Mouse (Mus musculus) heart, postnatal 0 days (tissue): ENCODE data around the gene Rasgrp1. TPM values are rescaled to one million over a fixed set of nuclear protein-coding genes. Genes with fewer than 3 reads are reported as not detected.

ENCODE experiments used
- ATAC-seq: fragments of 200-750 bp; cut with Nextera tagmentation; 2 replicates; pipeline ENCODE4 v1.8.0; 2017; ENCODE audit warnings: low read depth, moderate number of reproducible peaks, moderate library complexity; ENCODE audit not compliant: insufficient read depth
- DNase-seq: peaks from one replicate; pipeline ENCODE4 v3.0.0-alpha.2; 2016; ENCODE audit warnings: low spot score
- H3K27ac ChIP-seq: fragments of 300-500 bp; sonication (generic); 2 replicates; pipeline ENCODE4 v1.5.1; 2014; ENCODE audit warnings: low read depth, mild to moderate bottlenecking
- H3K27me3 ChIP-seq: fragments of 300-500 bp; sonication (generic); 2 replicates; pipeline ENCODE4 v1.6.1; 2014; ENCODE audit warnings: low read length, mixed read lengths; ENCODE audit not compliant: control insufficient read depth, insufficient read depth
- H3K36me3 ChIP-seq: fragments of 300-500 bp; sonication (generic); replicated peaks from 2 replicates; pipeline ENCODE4 v1.6.1; 2014; ENCODE audit warnings: low read length, mixed read lengths; ENCODE audit not compliant: control insufficient read depth, insufficient read depth
- H3K4me1 ChIP-seq: fragments of 300-500 bp; sonication (generic); 2 replicates; pipeline ENCODE4 v1.6.1; 2014; ENCODE audit warnings: antibody characterized with exemption; ENCODE audit not compliant: control insufficient read depth, insufficient read depth
- H3K4me2 ChIP-seq: fragments of 300-500 bp; sonication (generic); 2 replicates; pipeline ENCODE4 v1.6.1; 2014; ENCODE audit warnings: low read depth, mild to moderate bottlenecking, low read length, moderate library complexity
- H3K4me3 ChIP-seq: fragments of 300-500 bp; sonication (generic); 2 replicates; pipeline ENCODE4 v1.5.1; 2014; ENCODE audit warnings: low read depth, low read length
- H3K9ac ChIP-seq: fragments of 300-500 bp; sonication (generic); replicated peaks from 2 replicates; pipeline ENCODE4 v1.6.1; 2014; ENCODE audit warnings: low read depth, low read length, mixed read lengths
- H3K9me3 ChIP-seq: fragments of 300-500 bp; sonication (generic); replicated peaks from 2 replicates; pipeline ENCODE4 v1.6.1; 2016; ENCODE audit warnings: low read length; ENCODE audit not compliant: control insufficient read depth
- CTCF ChIP-seq: IDR thresholded peaks from 2 replicates; pipeline ENCODE4 v1.5.1; 2016; ENCODE audit warnings: antibody characterized with exemption, control low read depth, low read depth
- EP300 ChIP-seq: IDR thresholded peaks from 2 replicates; pipeline ENCODE4 v1.6.1; 2016; ENCODE audit warnings: antibody characterized with exemption, low read depth
- WGBS: fragments of 180-500 bp; shearing (Covaris S2); extraction: QIAGEN DNeasy Blood & Tissue Kit; methylation state at CpG from one replicate; pipeline ENCODE4 v1.1.7; 2014; 5-methylcytosine and 5-hydroxymethylcytosine counted together
- polyA plus RNA-seq: library from polyadenylated mRNA; unstranded; fragments of >200 nt; fragmentation: Nextera tagmentation; extraction: Ambion mirVana; gene quantifications from 2 replicates; pipeline ENCODE4 v1.2.1, GENCODE M21; 2015
- total RNA-seq: library from RNA; depleted of rRNA; stranded (reverse); fragments of >200 nt; gene quantifications from 2 replicates; pipeline ENCODE4 v1.2.3, GENCODE M21; 2014; ENCODE audit warnings: low replicate concordance

The Rasgrp1 gene
- total and polyA plus RNA-seq, 2 experiments from 2014 or later, result 0.07 TPM; not detected in 1

DNA sequence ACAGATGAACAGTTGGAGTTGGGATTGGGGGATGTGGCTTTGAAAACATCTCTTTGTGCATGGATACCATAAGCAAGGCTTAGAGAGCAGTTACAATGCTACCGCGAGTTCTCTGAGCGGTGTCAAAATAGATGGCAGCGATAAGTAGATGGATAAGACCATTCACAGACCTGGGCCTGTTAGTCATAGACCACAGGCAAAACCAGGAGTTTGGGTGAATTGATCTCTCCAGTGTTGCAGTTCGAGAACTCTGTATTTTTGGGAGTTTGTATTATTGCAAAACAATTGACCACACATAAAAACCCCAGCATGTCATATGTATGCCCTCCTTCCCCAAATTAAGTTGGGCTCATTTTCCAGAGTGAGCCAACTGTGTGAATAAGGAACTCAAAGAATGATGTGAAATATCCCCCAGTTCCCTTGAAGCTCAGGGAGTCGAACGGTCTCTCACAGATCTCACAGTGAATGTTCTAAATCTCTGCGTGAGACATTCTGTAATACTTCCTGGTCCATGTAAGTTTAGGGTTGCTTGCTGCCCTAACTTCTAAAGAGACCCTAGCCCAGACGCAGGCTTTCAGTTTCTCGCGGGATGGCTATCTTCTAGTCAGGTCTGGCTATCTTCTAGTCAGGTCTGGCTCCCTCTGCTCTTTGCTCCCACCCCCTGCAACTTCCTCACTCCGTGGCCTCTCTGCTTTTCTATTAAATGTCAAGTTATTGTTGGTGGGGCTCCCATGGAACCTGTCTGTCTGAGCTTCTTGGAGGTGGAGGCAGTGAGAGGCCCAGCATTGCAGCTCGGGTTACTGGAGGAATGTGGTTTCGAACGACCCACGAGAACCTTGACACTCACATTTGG lies 43.0 kb downstream of the Rasgrp1 start:
- no peak for ATAC-seq
- H3K27me3 ChIP-seq, result no peaks in the 10 kb centered on the region

DNA sequence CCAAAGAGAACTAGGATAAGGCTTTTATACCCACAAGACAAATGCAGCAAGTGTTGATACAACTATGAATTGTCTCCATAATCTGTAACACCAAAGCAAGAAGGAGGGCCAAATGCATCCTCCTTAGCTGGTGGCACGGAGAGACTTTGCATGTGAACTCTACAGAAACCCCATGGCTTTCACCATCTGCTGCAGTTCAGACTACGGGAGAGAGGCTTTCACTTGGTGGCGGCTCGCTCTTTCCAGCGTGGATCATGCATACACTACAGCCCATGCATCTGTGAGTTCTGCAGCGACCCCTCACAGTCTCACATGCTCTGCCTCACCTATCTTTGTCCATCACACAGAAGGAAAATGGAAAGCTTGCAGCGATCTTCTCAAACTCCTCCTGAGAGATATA lies 54.5 kb downstream of the Rasgrp1 start:
- Histone ChIP-seq H3K27ac (no peak overlapping the region), H3K4me2 (no peak overlapping the region), H3K36me3 (no peaks in the 10 kb centered on the region), H3K4me1 (no peaks in the 10 kb centered on the region), H3K9ac (no peak overlapping the region), H3K27me3 (no peaks in the 10 kb centered on the region), H3K4me3 (no peak overlapping the region), H3K9me3 (no peaks in the 10 kb centered on the region)
- ATAC-seq (no peak), DNase-seq (no peak)
- TF ChIP-seq EP300, result no peak
- TF ChIP-seq CTCF, result no peak
- WGBS, result 88% methylated on average over 7 of the region's 7 CpGs

More for the DNA sequence above, 43.0 kb downstream of the Rasgrp1 start:
- 81% methylated on average over 16 of the region's 16 CpGs for WGBS
- Histone ChIP-seq H3K4me1 (no peaks in the 10 kb centered on the region), H3K36me3 (no peaks in the 10 kb centered on the region), H3K4me2 (no peak overlapping the region), H3K9me3 (no peaks in the 10 kb centered on the region), H3K27ac (no peak overlapping the region), H3K4me3 (no peak overlapping the region), H3K9ac (no peak overlapping the region)
- TF ChIP-seq CTCF (no peak), EP300 (no peak)
- DNase-seq, result no peak

DNA sequence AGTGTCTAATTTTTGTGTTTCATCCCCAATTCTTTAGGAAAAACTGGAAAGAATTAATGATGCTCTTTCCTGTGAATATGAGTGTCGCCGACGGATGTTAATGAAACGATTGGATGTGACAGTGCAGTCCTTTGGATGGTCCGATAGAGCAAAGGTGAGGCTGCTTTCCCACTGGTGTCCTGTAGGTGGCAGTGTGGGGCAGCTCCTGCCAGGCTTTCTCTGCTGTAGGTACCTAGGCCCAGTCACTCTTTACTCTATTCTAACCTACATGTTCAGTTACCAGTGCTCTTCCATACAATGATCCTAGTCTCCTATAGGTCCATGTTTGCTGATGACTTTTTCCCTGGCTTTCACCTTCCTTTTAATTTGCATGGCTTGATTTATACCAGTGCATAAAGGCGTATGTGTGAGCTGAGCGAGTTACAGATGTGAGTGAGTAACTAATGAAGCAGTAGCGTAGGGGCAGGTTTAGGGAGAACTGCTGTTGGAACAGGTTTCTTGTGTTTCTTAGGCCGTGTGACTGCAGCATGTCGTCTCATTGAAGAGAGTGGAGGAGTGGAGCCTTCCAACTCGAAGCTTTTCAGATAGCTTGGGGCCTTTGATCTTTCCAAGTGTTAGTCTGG lies 78.9 kb downstream of the Rasgrp1 start:
- H3K4me3 ChIP-seq, result no peak overlapping the region
- H3K27me3 ChIP-seq, result no peaks in the 10 kb centered on the region
- peak; percentile 41 for DNase-seq
- H3K4me2 ChIP-seq, result no peak overlapping the region
- peaks cover 47% of the 10 kb centered on the region for H3K36me3 ChIP-seq
- H3K9ac ChIP-seq, result no peak overlapping the region
- ATAC-seq, result no peak; the same call in 1 of the 2 replicates
- H3K4me1 ChIP-seq, result no peaks in the 10 kb centered on the region
- WGBS, result 64% methylated on average over 11 of the region's 11 CpGs
- peak; percentile 79 for TF ChIP-seq CTCF
- TF ChIP-seq EP300, result no peak
- no peak overlapping the region for H3K27ac ChIP-seq
- no peaks in the 10 kb centered on the region for H3K9me3 ChIP-seq

DNA sequence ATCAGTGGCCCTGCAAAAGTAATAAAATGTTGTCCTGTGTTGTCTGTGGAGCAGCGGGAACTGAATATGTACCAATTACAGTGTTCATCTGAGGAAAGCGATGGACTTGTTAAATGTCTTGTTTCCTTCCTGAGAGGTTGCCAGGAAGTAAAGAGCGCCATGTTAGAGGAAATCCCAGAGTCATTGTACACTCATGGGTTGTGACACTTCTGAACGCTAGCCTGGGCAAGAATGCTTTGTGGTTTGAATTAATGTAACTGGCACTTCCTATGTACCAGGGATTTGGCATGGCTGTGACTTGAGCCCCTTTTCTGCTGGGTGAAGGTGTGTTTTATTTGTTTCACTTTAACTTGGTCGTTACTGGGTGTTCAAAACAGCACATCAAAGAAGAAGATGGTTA lies 80.6 kb downstream of the Rasgrp1 start:
- Histone ChIP-seq H3K27ac (no peak overlapping the region), H3K4me2 (no peak overlapping the region), H3K9me3 (no peaks in the 10 kb centered on the region), H3K4me3 (no peak overlapping the region), H3K9ac (no peak overlapping the region), H3K36me3 (peaks cover 29% of the 10 kb centered on the region), H3K27me3 (no peaks in the 10 kb centered on the region), H3K4me1 (no peaks in the 10 kb centered on the region)
- TF ChIP-seq EP300 (no peak), CTCF (no peak)
- no peak for ATAC-seq
- no peak for DNase-seq
- 83% methylated on average over 5 of the region's 5 CpGs for WGBS

DNA sequence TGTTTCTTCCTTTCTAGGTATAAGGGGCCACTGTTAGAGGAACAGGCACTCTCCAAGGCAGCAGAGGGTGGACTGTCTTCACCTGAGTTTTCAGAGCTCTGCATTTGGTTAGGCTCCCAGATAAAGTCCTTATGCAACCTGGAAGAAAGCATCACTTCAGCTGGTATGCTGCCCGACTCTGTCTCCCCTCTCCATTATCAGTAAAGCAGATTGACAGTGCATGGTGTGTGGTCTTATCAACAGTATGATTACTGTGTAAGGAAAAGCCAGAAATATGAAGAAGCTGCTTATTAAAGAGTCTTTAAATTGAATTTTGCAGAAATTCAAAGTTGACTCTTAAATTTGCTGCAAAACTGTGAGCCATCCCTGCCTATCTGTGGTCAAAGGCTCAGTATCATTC lies 85.2 kb downstream of the Rasgrp1 start:
- Histone ChIP-seq H3K9ac (no peak overlapping the region), H3K36me3 (peaks cover 8% of the 10 kb centered on the region; the same call in 1 of the 2 replicates), H3K9me3 (no peaks in the 10 kb centered on the region), H3K27ac (no peak overlapping the region), H3K4me1 (no peaks in the 10 kb centered on the region), H3K4me3 (no peak overlapping the region), H3K4me2 (no peak overlapping the region), H3K27me3 (no peaks in the 10 kb centered on the region)
- ATAC-seq, result no peak
- no peak for TF ChIP-seq EP300
- no peak for TF ChIP-seq CTCF
- WGBS, result 47% methylated on average over 1 of the region's 1 CpGs
- no peak for DNase-seq
